8 mouse cellular contexts compared by ENCODE assay signal in the genomic region with DNA sequence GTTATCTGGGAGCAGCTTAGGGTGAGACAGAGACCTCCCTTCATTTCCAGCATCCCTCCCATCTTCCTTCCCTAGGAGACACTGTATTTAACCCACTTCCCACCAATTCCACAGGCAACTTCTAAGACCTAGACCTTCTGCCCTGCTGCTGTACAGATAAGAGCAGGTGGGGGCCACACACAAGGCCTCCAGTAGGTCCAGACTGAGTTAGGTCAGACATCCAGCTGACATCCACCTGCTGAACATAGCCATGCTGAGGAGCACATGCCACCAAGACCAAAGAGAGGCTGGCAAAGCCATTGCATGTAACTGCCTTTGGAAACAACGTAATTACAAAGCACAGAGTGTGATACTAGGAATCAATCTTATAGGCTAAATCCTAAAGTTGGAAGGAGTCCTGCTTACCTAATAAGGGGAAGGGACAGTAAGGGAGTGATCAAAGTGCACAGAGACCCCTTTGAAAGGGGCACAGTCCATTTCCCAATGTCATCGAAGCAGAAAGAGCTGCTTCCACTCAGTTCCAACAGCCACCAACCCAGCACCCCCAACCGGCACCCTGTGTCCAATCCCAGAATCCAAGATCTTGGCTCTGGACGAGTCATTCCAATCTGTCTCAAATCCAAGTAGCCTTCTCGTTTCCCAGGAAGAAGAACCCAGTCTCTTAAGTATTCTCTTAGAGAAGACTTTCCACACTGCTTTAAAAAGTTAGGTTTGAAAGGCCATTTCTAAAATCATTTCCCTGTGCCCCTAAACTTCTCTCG. TPM values are rescaled to one million over a fixed set of nuclear protein-coding genes. Genes with fewer than 3 reads are reported as not detected.
DNase-seq lines count a peak whose midpoint lies in the region; ATAC-seq and TF ChIP-seq lines count a peak whose summit lies in the region.

No protein-coding gene starts in this region.

- 18% methylated on average over 6 of the region's 6 CpGs for WGBS in lung, postnatal 0 days
- 49% methylated on average over 6 of the region's 6 CpGs for WGBS in limb, embryonic 10.5 days
- 23% methylated on average over 6 of the region's 6 CpGs for WGBS in neural tube, embryonic 15.5 days

- TF ChIP-seq CTCF in lung, postnatal 0 days (IDR thresholded peaks at IDR 0.05) = no peak

- peak overlapping the region; percentile 85 for H3K27ac ChIP-seq in lung, postnatal 0 days (ENCODE audit: low read length)
- no peak overlapping the region for H3K27ac ChIP-seq in limb, embryonic 10.5 days
- no peak overlapping the region for H3K27ac ChIP-seq in neural tube, embryonic 15.5 days (replicated peaks)

- H3K4me3 ChIP-seq in lung, postnatal 0 days (ENCODE audit: low read depth, low read length) = peak overlapping the region; percentile 88
- H3K4me3 ChIP-seq in limb, embryonic 10.5 days = peak overlapping the region; percentile 93
- peak overlapping the region; percentile 97 for H3K4me3 ChIP-seq in neural tube, embryonic 15.5 days (replicated peaks)

- no peaks in the 10 kb centered on the region for H3K9me3 ChIP-seq in lung, postnatal 0 days (ENCODE audit: low read length)
- H3K9me3 ChIP-seq in limb, embryonic 10.5 days (replicated peaks) = no peaks in the 10 kb centered on the region
- H3K9me3 ChIP-seq in neural tube, embryonic 15.5 days (replicated peaks) = no peaks in the 10 kb centered on the region

- no peak for TF ChIP-seq EP300 in lung, postnatal 0 days (IDR thresholded peaks at IDR 0.05)

- DNase-seq in CD4-positive, CD25-positive, alpha-beta regulatory T cell, adult 2 months (ENCODE audit: low read depth, low spot score) = peak; percentile 7
- DNase-seq in lung, postnatal 0 days (ENCODE audit: low spot score) = peak; percentile 40
- DNase-seq in lung, postnatal 14 days = no peak
- no peak for DNase-seq in limb, embryonic 10.5 days (ENCODE audit: low spot score)
- no peak for DNase-seq in right cerebral cortex, postnatal 25 days
- no peak for DNase-seq in urinary bladder, postnatal 10 days (ENCODE audit: low spot score)

- H3K36me3 ChIP-seq in lung, postnatal 0 days (ENCODE audit: insufficient read depth, low read length) = no peaks in the 10 kb centered on the region
- no peaks in the 10 kb centered on the region for H3K36me3 ChIP-seq in limb, embryonic 10.5 days
- H3K36me3 ChIP-seq in neural tube, embryonic 15.5 days = no peaks in the 10 kb centered on the region

- peak overlapping the region; percentile 98 for H3K9ac ChIP-seq in lung, postnatal 0 days (replicated peaks; ENCODE audit: low read depth)
- peak overlapping the region; percentile 100 for H3K9ac ChIP-seq in neural tube, embryonic 15.5 days (replicated peaks)

- ATAC-seq in CD4-positive, CD25-positive, alpha-beta regulatory T cell, adult 4 months = no peak
- ATAC-seq in lung, postnatal 0 days = no peak
- ATAC-seq in neural tube, embryonic 15.5 days (ENCODE audit: low FRiP score) = no peak

- H3K27me3 ChIP-seq in lung, postnatal 0 days (replicated peaks; ENCODE audit: insufficient read depth, low read length) = no peaks in the 10 kb centered on the region
- H3K27me3 ChIP-seq in limb, embryonic 10.5 days (ENCODE audit: low read depth, poor library complexity, severe bottlenecking) = no peaks in the 10 kb centered on the region
- no peaks in the 10 kb centered on the region for H3K27me3 ChIP-seq in neural tube, embryonic 15.5 days (replicated peaks)

- peaks cover 24% of the 10 kb centered on the region; the same call in 1 of the 2 replicates for H3K4me1 ChIP-seq in lung, postnatal 0 days (ENCODE audit: insufficient read depth, low read depth, low read length)
- H3K4me1 ChIP-seq in limb, embryonic 10.5 days = peaks cover 41% of the 10 kb centered on the region
- peaks cover 34% of the 10 kb centered on the region for H3K4me1 ChIP-seq in neural tube, embryonic 15.5 days

- H3K4me2 ChIP-seq in lung, postnatal 0 days (replicated peaks; ENCODE audit: low read depth, low read length) = peak overlapping the region; percentile 96
- peak overlapping the region; percentile 76 for H3K4me2 ChIP-seq in neural tube, embryonic 15.5 days

RNA-seq across cellular contexts. Expression of gene Agpat3, which starts 1.3 kb away (rescaled TPM):
- 100 to 1,000 TPM in 1 of 2 experiments, 10 to 100 TPM in 1; 94.4 to 115 TPM for polyA plus RNA-seq in CD4-positive, CD25-positive, alpha-beta regulatory T cell, adult 4 months (2017; shearing (Covaris generic))
- 119 and 129 TPM in 2 replicates for polyA plus RNA-seq in lung, postnatal 0 days (2015; fragmentation: Nextera tagmentation; extraction: Ambion mirVana)
- polyA plus RNA-seq in limb, embryonic 10.5 days (2016; fragmentation: Nextera tagmentation; extraction: Ambion mirVana) = 38.7 and 38.8 TPM in 2 replicates
- 77.4 and 77.6 TPM in 2 replicates for polyA plus RNA-seq in neural tube, embryonic 15.5 days (2015; fragmentation: Nextera tagmentation; extraction: Ambion mirVana)

Comparison
In these comparisons a context has a peak if more than half of its experiments do, and no peak if none do; other contexts are left out.
1. DNase-seq: peak in CD4-positive, CD25-positive, alpha-beta regulatory T cell, adult 2 months (single experiment) and lung, postnatal 0 days (single experiment); none in lung, postnatal 14 days (single experiment), limb, embryonic 10.5 days (single experiment), right cerebral cortex, postnatal 25 days (single experiment) and urinary bladder, postnatal 10 days (single experiment).
2. Peak in every context shown above with its lines, with median percentiles within 50 percentile points of each other: H3K4me3 ChIP-seq.